Mouse (Mus musculus): ENCODE data around the gene Smim6.
A peak's percentile ranks its signal among the peaks of the same experiment; 100 is the strongest.

Gene Smim6

DNA sequence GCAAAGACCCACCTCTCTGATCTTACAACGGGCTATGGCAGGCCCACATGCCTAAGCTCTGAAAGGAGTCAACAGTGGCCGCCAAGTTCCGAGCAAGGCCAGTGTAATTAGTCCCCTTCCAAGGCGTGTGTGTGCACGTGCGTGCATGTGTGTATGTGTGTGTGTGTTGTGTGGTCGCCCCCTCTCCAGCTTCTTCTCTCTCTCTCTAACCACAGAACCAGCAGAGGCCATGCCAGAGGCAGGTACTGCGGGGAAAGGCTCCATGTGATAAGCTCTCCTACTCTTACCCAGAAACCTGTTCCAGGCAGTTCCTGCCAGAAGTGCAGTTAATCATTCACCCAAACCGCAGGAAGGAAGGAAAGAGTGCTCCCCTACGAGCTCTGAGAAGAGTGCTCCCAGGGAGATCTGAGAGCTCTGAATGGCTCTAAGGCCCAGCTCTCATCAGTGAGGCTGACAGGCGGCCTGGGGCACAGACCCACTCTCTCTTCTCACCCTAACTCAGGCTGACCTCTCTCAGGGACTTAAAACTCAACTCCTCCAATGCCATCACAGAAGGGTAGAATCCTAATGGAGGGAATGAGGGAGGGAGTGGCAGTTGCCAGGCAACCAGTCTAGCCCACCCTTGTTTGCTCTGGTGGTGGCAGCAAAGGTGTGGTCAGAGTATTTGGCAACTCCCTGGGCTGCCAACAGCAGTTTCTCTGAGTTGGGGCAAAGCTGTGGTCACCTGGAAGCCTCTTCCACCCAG is at the start of gene Smim6:
TSS of gene Smim6 (plus strand) at position 386 of the 745 bp plus-strand sequence.
- no peak for DNase-seq (ENCODE audit: low spot score)

- DNase-seq (ENCODE audit: low spot score): no peak
Measured at GRCm38 (mm10) chr11:115863895-115864294, 47.9 kb upstream of the Smim6 start.

- DNase-seq (ENCODE audit: low spot score): no peak
Measured at GRCm38 (mm10) chr11:115869393-115869792, 42.4 kb upstream of the Smim6 start.

- no peak for DNase-seq (ENCODE audit: low spot score)
Measured at GRCm38 (mm10) chr11:115872437-115872836, 39.4 kb upstream of the Smim6 start.

DNA sequence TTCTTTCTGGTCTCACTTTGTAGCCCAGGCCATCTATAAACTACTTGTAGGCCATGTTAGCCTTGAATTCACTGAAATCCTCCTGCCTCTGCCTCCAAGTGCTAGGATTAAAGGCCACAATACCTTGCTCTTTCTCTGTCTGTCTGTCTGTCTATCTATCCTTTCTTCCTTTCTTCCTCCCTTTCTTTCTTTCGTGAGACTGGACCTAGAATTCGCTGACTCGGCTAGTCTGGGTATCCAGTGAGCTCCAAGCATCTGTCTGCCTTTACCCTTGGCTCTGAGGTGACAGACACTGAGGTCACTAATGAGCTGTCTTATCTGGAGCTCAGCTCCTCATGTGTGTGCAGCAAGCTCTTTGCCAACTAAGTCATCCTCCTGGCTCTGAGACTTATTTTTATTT is 35.9 kb upstream of the Smim6 start:
- no peak for DNase-seq (ENCODE audit: low spot score)

DNA sequence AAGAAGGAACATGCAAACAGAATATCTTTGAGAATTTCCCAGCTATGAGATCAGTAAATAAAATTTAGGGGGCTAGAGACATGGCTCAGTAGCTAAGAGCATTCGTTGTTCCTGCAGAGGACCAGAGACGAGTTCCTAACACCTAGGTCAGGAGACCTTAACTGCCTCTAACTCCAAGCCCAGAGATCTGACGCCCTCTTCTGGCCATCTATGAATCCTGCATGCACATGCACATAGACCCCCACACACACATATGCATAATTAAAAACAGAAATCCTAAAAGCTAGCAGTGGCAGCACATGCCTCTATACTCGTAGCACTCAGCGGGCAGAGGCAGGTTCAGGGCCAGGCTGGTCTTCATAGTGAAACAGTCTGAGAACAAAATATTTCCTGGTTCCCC is 35.4 kb upstream of the Smim6 start:
- no peak for DNase-seq (ENCODE audit: low spot score)

DNA sequence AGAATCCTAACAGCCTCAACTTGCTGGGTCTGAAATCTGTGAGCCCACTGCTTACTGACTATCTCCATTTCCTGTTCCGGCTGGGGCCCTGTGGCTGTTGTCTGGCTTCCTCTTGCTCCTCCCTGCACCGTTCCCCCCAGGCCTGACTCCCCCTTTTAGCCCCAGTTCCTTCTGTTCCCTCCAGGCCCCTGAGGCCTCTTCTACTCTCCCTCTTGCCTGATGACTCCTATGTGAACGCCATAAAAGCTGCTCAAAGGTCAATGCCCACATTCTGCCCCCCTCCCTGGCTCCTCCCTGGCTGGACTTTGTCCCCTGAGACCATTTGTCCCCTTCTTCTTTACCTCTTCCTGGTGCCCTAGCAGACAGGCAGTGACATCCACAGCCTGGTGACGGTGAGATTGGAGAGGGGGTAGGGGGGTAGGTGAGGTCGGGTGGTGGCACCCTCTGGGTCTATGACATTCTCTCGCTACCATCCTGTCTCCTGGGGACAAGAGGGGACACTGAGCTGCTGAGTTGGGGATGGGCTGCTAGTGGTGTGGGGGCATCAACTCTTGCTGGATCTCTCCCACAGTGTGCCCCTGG is 34.6 kb upstream of the Smim6 start:
- no peak for DNase-seq (ENCODE audit: low spot score)

- DNase-seq (ENCODE audit: low spot score): no peak
Measured at GRCm38 (mm10) chr11:115878071-115878470, 33.7 kb upstream of the Smim6 start.

- peak; percentile 39 for DNase-seq (ENCODE audit: low spot score)
Measured at GRCm38 (mm10) chr11:115881002-115881401, 30.8 kb upstream of the Smim6 start.

DNA sequence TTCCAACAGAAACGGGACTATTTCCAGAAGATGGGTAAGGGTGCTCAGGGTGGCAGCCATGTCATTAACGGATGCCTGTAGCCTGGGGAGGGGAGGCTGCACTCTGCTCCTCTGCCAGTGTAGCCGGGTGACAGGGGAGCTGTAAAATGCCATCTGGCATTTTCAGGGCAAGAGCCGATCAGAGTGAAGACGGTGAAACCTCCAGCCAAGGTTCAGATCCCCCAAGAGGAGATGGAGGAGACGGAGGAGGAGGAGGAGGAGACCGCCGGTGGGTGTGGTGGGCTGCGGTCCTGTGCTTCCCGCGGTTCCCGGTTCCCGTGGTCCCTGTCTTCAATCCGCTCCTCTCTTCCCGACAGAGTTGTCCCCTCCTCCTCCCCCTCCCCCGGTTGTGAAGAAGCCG is 28.6 kb upstream of the Smim6 start:
- no peak for DNase-seq (ENCODE audit: low spot score)

GRCm38 (mm10) chr11:115884361-115884760 is 27.5 kb upstream of the Smim6 start:
- no peak for DNase-seq (ENCODE audit: low spot score)

GRCm38 (mm10) chr11:115885281-115885680 is 26.5 kb upstream of the Smim6 start:
- DNase-seq (ENCODE audit: low spot score): no peak

- DNase-seq (ENCODE audit: low spot score): no peak
Measured at GRCm38 (mm10) chr11:115886446-115886845, 25.4 kb upstream of the Smim6 start.

DNA sequence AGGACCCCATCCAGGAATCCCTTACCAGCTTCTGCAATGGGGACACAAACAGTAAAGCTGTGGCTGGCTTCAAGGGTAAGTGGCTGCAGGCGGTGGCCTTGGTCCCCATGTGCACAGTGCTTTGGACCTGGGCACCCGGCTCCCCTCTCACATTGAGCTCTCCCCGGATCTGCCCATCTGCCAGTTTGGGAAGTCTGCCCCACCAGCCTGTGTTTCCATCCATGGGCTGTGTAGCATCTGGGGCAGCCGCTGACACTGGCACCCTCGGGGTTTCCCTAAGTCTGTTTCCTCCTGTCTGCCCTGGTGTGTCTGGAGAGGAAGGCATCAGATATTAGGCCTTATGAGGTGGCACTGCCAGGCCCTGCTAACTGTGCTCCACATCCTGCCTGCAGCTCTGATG is 23.8 kb upstream of the Smim6 start:
- DNase-seq (ENCODE audit: low spot score): no peak

DNA sequence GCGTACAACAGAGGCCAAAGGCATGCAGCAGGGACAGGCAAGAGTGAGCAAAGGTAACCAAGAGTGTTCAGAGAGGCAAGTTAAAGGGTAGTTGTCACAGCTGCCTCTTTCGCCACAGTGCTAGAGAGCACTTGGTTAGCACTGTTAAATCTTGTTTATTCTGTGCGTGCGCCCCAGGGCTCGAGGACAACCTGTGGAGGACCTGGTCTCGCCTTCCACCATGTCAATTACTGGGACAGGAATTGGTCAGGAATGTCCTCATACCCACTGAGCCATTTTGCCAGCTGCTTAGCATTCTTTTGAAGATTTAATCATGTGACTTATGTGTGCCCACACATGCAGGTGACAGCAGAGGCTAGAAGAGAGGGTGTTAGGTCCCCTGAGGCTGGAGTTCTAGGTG is 22.7 kb upstream of the Smim6 start:
- DNase-seq (ENCODE audit: low spot score): no peak

GRCm38 (mm10) chr11:115892213-115892612 is 19.6 kb upstream of the Smim6 start:
- DNase-seq (ENCODE audit: low spot score): no peak

DNA sequence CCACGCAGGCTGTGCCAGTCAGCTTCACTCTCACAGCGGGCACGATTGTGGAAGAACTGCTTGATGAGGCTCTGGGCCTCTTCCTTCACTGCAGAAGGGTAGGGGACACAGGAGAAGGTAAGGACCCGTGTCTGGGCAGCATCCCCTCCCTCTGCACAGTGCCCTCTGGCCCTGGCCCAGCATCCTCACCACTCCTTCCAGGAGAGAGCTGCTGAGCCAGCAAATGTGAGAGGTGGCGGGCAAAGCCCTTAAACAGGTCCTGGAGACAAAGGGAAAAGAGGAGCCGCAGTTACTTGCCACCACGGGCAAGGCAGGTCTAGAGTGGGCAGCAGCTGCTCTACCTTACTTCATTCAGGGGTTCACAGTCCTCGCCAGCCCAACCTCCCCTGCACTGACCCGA is 18.7 kb upstream of the Smim6 start:
- no peak for DNase-seq (ENCODE audit: low spot score)

- DNase-seq (ENCODE audit: low spot score): no peak
Measured at GRCm38 (mm10) chr11:115894755-115895520, 16.9 kb upstream of the Smim6 start.

GRCm38 (mm10) chr11:115898446-115898845 is 13.4 kb upstream of the Smim6 start:
- DNase-seq (ENCODE audit: low spot score): no peak

- DNase-seq (ENCODE audit: low spot score): no peak
Measured at GRCm38 (mm10) chr11:115898886-115899285, 12.9 kb upstream of the Smim6 start.

DNA sequence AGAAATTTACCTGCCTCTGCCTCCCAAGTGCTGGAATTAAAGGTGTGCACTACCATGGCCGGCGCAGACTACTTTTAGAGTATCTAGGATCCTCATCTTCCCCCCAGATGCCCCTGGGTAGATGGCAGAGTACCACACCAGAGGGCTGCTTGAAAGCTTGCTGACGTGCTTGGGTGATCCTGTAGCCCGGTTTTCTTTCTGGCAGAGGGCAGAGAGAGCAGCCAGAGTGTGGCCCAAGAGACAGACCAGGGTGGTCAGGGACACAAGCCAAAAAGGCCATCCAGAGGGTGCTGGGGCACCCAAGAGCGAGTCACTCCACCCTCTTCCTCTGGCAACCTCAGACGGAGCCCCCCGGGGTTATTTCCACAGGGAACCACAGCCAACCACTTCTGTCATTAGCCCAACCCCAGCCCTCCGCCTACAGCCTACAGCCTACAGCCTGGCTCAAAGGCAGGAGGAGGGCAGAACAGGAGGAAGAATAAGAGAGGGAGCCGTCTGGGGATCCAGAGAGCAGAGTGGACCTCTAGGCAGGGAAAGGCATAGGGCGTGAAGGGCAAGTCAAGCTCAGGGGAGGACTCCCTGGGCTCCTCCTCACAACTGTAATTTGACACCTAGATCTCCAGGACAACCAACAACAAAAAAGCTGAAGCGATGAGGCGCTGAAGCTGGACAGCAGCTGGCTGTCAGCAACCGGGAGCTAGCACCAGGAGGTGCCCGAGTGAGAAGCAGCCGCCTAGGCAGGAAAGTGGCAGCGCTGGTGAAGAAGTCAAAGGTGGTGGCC is 12.1 kb upstream of the Smim6 start, which contains the start of gene Smim5:
TSS of gene Smim5 (plus strand) at position 481 of the 781 bp plus-strand sequence.
- DNase-seq (ENCODE audit: low spot score): no peak

Data from urinary bladder, postnatal 25 days (tissue).